In genomic region chr12:102949395-102950208, GRCm38 (mm10) we compare ENCODE assay signal across 8 mouse cellular contexts. TPM values are rescaled to one million over a fixed set of nuclear protein-coding genes. Genes with fewer than 3 reads are reported as not detected.
DNase-seq lines count a peak whose midpoint lies in the region; ATAC-seq and TF ChIP-seq lines count a peak whose summit lies in the region.

No protein-coding gene starts in this region.

- peak; percentile 82 for DNase-seq in adrenal gland, postnatal 14 days
- peak; percentile 27 to 34 for DNase-seq in heart, postnatal 36 days
- DNase-seq in layer of hippocampus, adult 9-10 months (ENCODE audit: low spot score) = peak; percentile 38
- peak; percentile 54 for DNase-seq in liver, postnatal 0 days
- peak; percentile 32 for DNase-seq in retina, adult 2 months (ENCODE audit: low read depth, low spot score)

- under 1% methylated on average over 42 of the region's 42 CpGs for WGBS in embryonic facial prominence, embryonic 13.5 days
- WGBS in liver, postnatal 0 days (ENCODE audit: insufficient replicate concordance) = under 1% methylated on average over 38 of the region's 42 CpGs

- no peaks in the 10 kb centered on the region for H3K4me1 ChIP-seq in ES-Bruce4 (ENCODE audit: control insufficient read depth, insufficient read depth, low read length)
- peaks cover 13% of the 10 kb centered on the region for H3K4me1 ChIP-seq in embryonic facial prominence, embryonic 13.5 days
- peaks cover 9% of the 10 kb centered on the region; the same call in 1 of the 2 replicates for H3K4me1 ChIP-seq in liver, postnatal 0 days (ENCODE audit: insufficient read depth)

- no peak overlapping the region for H3K27ac ChIP-seq in ES-Bruce4 (ENCODE audit: insufficient read depth, low read length)
- no peak overlapping the region for H3K27ac ChIP-seq in embryonic facial prominence, embryonic 13.5 days
- no peak overlapping the region for H3K27ac ChIP-seq in liver, postnatal 0 days (ENCODE audit: low read depth)

- 0 out of 2 replicates have a peak overlapping the region, but pooled peaks have one; percentile 53 for H3K9ac ChIP-seq in ES-Bruce4 (ENCODE audit: low read depth, poor library complexity, severe bottlenecking)
- H3K9ac ChIP-seq in embryonic facial prominence, embryonic 13.5 days = 0 out of 2 replicates have a peak overlapping the region, but pooled peaks have one; percentile 59
- H3K9ac ChIP-seq in liver, postnatal 0 days (replicated peaks) = no peak overlapping the region

- TF ChIP-seq EP300 in ES-Bruce4 (IDR thresholded peaks at IDR 0.05; ENCODE audit: insufficient read depth, low read depth, low read length) = no peak
- TF ChIP-seq EP300 in liver, postnatal 0 days (IDR thresholded peaks at IDR 0.05; ENCODE audit: low read depth) = no peak

- ATAC-seq in embryonic facial prominence, embryonic 13.5 days (ENCODE audit: insufficient number of reproducible peaks, insufficient read depth, low FRiP score, low TSS enrichment, low read depth) = peak; percentile 62
- peak; percentile 48 for ATAC-seq in liver, postnatal 0 days
- no peak for ATAC-seq in inflammation-experienced regulatory T-cells, adult 6 months

- no peak for TF ChIP-seq POLR2A in ES-Bruce4 (IDR thresholded peaks at IDR 0.05; ENCODE audit: insufficient read depth, low read length)

- TF ChIP-seq CTCF in ES-Bruce4 (IDR thresholded peaks at IDR 0.05; ENCODE audit: low read depth, low read length) = no peak
- no peak for TF ChIP-seq CTCF in liver, postnatal 0 days (IDR thresholded peaks at IDR 0.05; ENCODE audit: low read depth)

- H3K9me3 ChIP-seq in ES-Bruce4 (replicated peaks; ENCODE audit: control insufficient read depth, insufficient read depth, low read length, poor library complexity, severe bottlenecking) = no peaks in the 10 kb centered on the region
- H3K9me3 ChIP-seq in embryonic facial prominence, embryonic 13.5 days = no peaks in the 10 kb centered on the region
- H3K9me3 ChIP-seq in liver, postnatal 0 days (ENCODE audit: low read length) = no peaks in the 10 kb centered on the region

- intact Hi-C loops in heart, postnatal 36 days (cut with DNase I) = no loop called here

- peak overlapping the region; percentile 49 for H3K4me3 ChIP-seq in ES-Bruce4 (ENCODE audit: low read depth, low read length)
- peak overlapping the region; percentile 53 for H3K4me3 ChIP-seq in embryonic facial prominence, embryonic 13.5 days
- H3K4me3 ChIP-seq in liver, postnatal 0 days (ENCODE audit: low read depth, low read length) = peak overlapping the region; percentile 49

- H3K4me2 ChIP-seq in embryonic facial prominence, embryonic 13.5 days = peak overlapping the region; percentile 93
- H3K4me2 ChIP-seq in liver, postnatal 0 days (ENCODE audit: low read depth, low read length) = peak overlapping the region; percentile 79

- no peaks in the 10 kb centered on the region for H3K27me3 ChIP-seq in ES-Bruce4 (ENCODE audit: control insufficient read depth, insufficient read depth, low read length, poor library complexity, severe bottlenecking)
- H3K27me3 ChIP-seq in embryonic facial prominence, embryonic 13.5 days = peaks cover 29% of the 10 kb centered on the region
- peaks cover 19% of the 10 kb centered on the region; the same call in 1 of the 2 replicates for H3K27me3 ChIP-seq in liver, postnatal 0 days (ENCODE audit: insufficient read depth, low read length)

- no peaks in the 10 kb centered on the region for H3K36me3 ChIP-seq in ES-Bruce4 (ENCODE audit: control insufficient read depth, insufficient read depth, low read length, poor library complexity, severe bottlenecking)
- H3K36me3 ChIP-seq in embryonic facial prominence, embryonic 13.5 days = no peaks in the 10 kb centered on the region
- H3K36me3 ChIP-seq in liver, postnatal 0 days (replicated peaks; ENCODE audit: insufficient read depth, low read length) = no peaks in the 10 kb centered on the region

RNA-seq across cellular contexts. Expression of gene Unc79, which starts 0.9 kb away (rescaled TPM):
- 0.27 TPM in 1 of 2 replicates, not detected in the other for polyA plus RNA-seq in ES-Bruce4 (2011; ENCODE audit: insufficient read depth, insufficient read length, low read depth, missing spikeins)
- 6.1 and 6.2 TPM in 2 replicates for total RNA-seq in adrenal gland, postnatal 14 days (2021)
- 0.34 and 0.35 TPM in 2 replicates for polyA plus RNA-seq in embryonic facial prominence, embryonic 13.5 days (2015; fragmentation: Nextera tagmentation; extraction: Ambion mirVana)
- not detected for total RNA-seq in heart, postnatal 36 days (2021)
- 0.01 TPM in 2 replicates for polyA plus RNA-seq in liver, postnatal 0 days (2015; fragmentation: Nextera tagmentation; extraction: Ambion mirVana)
- polyA plus RNA-seq in inflammation-experienced regulatory T-cells, adult 6 months (2017; shearing (Covaris generic)) = under 1 TPM; 0.19 to 0.38 (median 0.22) TPM

RNA-seq across cellular contexts. Expression of gene Cox8c, which starts 50.5 kb away (rescaled TPM):
- polyA plus RNA-seq in ES-Bruce4 (2011; ENCODE audit: insufficient read depth, insufficient read length, low read depth, missing spikeins) = not detected in 2 replicates
- not detected in 2 replicates for total RNA-seq in adrenal gland, postnatal 14 days (2021)
- not detected in 2 replicates for polyA plus RNA-seq in embryonic facial prominence, embryonic 13.5 days (2015; fragmentation: Nextera tagmentation; extraction: Ambion mirVana)
- not detected for total RNA-seq in heart, postnatal 36 days (2021)
- not detected in 2 replicates for polyA plus RNA-seq in liver, postnatal 0 days (2015; fragmentation: Nextera tagmentation; extraction: Ambion mirVana)
- polyA plus RNA-seq in inflammation-experienced regulatory T-cells, adult 6 months (2017; shearing (Covaris generic)) = not detected

Comparison
In these comparisons a context has a peak if more than half of its experiments do, and no peak if none do; other contexts are left out.
1. DNase-seq: peak in every context shown above with its lines; median percentile 82 in adrenal gland, postnatal 14 days; 54 in liver, postnatal 0 days; 38 in layer of hippocampus, adult 9-10 months; 32 in retina, adult 2 months; 30 in heart, postnatal 36 days.